Mouse (Mus musculus) ZHBTc4 (cell line): ENCODE measurements around the gene Stip1.
"Not testable (repeated sequence)": the region's sequence is repeated elsewhere in the genome, so short reads cannot be mapped to it uniquely, and the experiment has no call there.

ENCODE experiments used
- DNase-seq: peaks from one replicate; pipeline ENCODE4 v3.0.0-alpha.2; 2011; ENCODE audit warnings: low read depth, low spot score

The Stip1 gene

GRCm38 (mm10) chr19:7014481-7015135 lies 25.2 kb downstream of the Stip1 start:
- DNase-seq = no peak

GRCm38 (mm10) chr19:7013984-7014383 lies 25.8 kb downstream of the Stip1 start:
- DNase-seq = no peak

- no peak for DNase-seq
Observed at GRCm38 (mm10) chr19:7012426-7012825, 27.3 kb downstream of the Stip1 start.

- no peak for DNase-seq
Observed at GRCm38 (mm10) chr19:7006892-7007593, 32.7 kb downstream of the Stip1 start.

GRCm38 (mm10) chr19:6999360-7000063 lies 40.3 kb downstream of the Stip1 start:
- DNase-seq = peak; percentile 56

- no peak for DNase-seq
Observed at GRCm38 (mm10) chr19:6997721-6998290, 42.0 kb downstream of the Stip1 start.

- DNase-seq = peak; percentile 96
Observed at GRCm38 (mm10) chr19:6996006-6996405, 43.8 kb downstream of the Stip1 start, which contains the start of the genes Nudt22 and Trpt1. Gene Nudt22, minus strand, starts transcription at chr19:6996117. Gene Trpt1, plus strand, starts transcription at chr19:6996131.

GRCm38 (mm10) chr19:6995255-6995991 lies 44.3 kb downstream of the Stip1 start:
- no peak for DNase-seq

GRCm38 (mm10) chr19:6994489-6994888 lies 45.3 kb downstream of the Stip1 start:
- DNase-seq = no peak

- DNase-seq = no peak
Observed at GRCm38 (mm10) chr19:6994002-6994401, 45.8 kb downstream of the Stip1 start.

GRCm38 (mm10) chr19:6993011-6993770 lies 46.6 kb downstream of the Stip1 start:
- DNase-seq = no peak

GRCm38 (mm10) chr19:6992011-6992858 lies 47.5 kb downstream of the Stip1 start, which contains the start of gene Dnajc4:
Gene Dnajc4, minus strand, starts transcription at chr19:6992572.
- peak; percentile 99 for DNase-seq

- not testable (repeated sequence) for DNase-seq
Observed at GRCm38 (mm10) chr19:6991166-6991565, 48.6 kb downstream of the Stip1 start.

- no peak for DNase-seq
Observed at GRCm38 (mm10) chr19:6990712-6991111, 49.1 kb downstream of the Stip1 start.

- DNase-seq = no peak
Observed at GRCm38 (mm10) chr19:6989251-6989650, 50.5 kb downstream of the Stip1 start.

GRCm38 (mm10) chr19:6987904-6988285 lies 51.9 kb downstream of the Stip1 start:
- peak; percentile 43 for DNase-seq

- DNase-seq = peak; percentile 58
Observed at GRCm38 (mm10) chr19:6987061-6987903, 52.5 kb downstream of the Stip1 start, which contains the start of gene Vegfb. Gene Vegfb, minus strand, starts transcription at chr19:6987651.

GRCm38 (mm10) chr19:6985951-6986708 lies 53.6 kb downstream of the Stip1 start:
- DNase-seq = no peak
